Mouse (Mus musculus): ENCODE data around the gene Tex48. TPM values are rescaled to one million over a fixed set of nuclear protein-coding genes. Genes with fewer than 3 reads are reported as not detected.

The Tex48 gene
- polyA plus RNA-seq (2012; rRNA removed): not detected in 2 replicates

DNA sequence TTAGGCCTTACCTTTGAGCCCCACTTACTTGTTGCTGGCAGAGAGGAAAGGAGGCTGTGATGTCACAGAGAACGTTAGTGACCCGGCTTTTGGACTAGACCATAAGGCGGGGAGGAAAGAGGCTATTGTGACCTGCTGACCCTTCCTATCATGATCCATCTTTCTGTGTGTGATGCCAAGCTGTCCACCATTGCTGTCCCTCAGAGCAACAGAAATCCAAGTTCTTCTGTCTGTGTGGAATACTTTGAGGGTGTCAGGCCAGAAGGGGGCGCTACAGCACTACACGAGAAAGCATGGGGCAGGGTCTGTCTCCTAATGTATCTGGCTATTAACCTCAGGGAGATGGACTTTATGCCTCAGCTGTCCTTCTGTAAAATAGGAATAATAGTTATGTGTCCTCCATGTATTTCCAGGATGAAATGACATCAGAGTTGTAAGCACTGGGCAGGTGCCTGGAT, at the start of gene Tex48:
Gene Tex48 (minus strand): TSS at position 51 of the 458 bp plus-strand sequence.

DNA sequence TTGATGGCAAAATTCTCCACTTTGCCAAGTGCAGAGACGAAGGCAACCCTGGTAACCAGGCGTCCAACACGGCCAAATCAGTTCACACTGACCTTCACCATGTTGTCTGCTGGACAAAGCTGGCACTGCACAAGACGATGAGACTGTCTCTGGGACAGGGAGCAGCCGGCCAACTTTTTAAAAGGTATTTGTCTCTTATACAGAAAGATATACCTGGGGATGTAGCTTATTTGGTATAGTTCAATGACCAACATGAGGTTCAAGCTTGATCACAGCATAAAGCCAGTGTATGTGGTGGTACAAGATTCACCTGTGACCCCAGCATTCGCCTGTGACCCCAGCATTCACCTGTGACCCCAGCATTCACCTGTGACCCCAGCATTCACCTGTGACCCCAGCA, 41.1 kb upstream of the Tex48 start, which contains the start of gene Gm11214:
Gene Gm11214 (minus strand): TSS at position 101 of the 400 bp plus-strand sequence.

DNA sequence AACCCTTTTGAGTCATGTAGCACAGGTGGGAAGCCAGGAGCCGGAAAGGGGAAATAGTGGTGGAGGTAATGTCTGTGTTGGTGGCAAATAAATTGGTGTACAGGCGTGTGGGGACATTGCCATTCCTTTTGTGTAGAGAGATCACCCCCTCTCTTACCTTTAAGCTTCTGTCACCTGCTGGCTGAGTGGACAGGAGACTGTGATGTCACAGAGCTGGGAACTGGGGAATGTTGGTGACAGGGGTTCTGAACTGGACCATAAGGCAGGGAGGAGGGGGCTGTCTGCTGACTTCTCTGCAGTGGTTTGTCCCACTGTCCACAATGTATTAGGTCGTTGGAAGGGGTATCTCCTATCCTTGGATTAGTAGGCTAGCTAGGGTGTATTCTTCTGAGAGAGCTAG, 17.3 kb downstream of the Tex48 start, which contains the start of gene Gm11213:
Gene Gm11213 (minus strand): TSS at position 317 of the 400 bp plus-strand sequence.

DNA sequence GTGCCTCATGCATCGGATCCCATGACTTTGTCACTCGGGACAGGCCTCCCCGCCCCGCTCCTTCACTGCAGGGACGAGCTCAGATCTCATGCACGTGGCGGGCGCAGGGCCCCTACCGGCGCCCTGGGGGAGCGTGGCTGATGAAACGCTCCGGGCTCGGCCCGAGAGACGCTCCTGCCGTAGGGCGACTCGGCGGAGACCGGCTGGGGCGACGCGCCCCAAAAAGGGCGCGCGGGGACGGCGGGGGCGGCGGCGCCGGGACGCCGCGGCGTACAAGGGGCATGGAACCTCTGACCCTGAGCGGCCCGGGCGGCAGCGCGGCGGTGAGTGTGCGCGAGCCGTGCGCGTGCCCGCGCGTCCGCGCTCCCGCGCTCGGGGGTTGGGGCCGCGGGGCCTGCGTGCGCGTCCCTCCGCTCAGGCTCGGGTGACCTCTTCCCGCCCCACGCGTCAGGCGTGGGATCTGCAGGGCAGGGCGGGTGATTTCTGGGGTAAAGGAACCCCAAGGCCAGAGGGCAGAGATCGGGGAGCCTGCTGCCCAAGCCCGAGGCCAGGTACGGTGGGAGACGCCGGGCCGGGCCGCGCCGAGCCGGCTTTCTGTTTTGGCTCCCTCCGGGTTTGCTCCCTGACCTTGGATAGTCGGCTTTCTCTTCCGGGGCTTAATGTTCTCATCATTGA, 63.7 kb downstream of the Tex48 start, which contains the start of gene Tmem268:
Gene Tmem268 (plus strand): TSS at position 375 of the 675 bp plus-strand sequence.

Other genes starting within 250 kb of the Tex48 start
- gene Akna, start 219.1 kb downstream of the Tex48 start, polyA plus RNA-seq (2012; rRNA removed): 3.0 and 3.6 TPM in 2 replicates
- gene Whrn, start 126.4 kb downstream of the Tex48 start, polyA plus RNA-seq (2012; rRNA removed): 1.3 and 2.1 TPM in 2 replicates
- 87.5 and 90.9 TPM in 2 replicates for gene Atp6v1g1, start 77.7 kb downstream of the Tex48 start, polyA plus RNA-seq (2012; rRNA removed)
- 16.6 and 20.7 TPM in 2 replicates for gene Tmem268, start 63.6 kb downstream of the Tex48 start, polyA plus RNA-seq (2012; rRNA removed)
- not detected in 2 replicates for gene Gm11213, start 17.2 kb downstream of the Tex48 start, polyA plus RNA-seq (2012; rRNA removed)
- not detected in 2 replicates for gene Gm11214, start 41.0 kb upstream of the Tex48 start, polyA plus RNA-seq (2012; rRNA removed)
- gene Tnfsf15, start 122.7 kb upstream of the Tex48 start, polyA plus RNA-seq (2012; rRNA removed): 0.01 TPM in 2 replicates
- 0.02 TPM in 2 replicates for gene Tnfsf8, start 238.9 kb upstream of the Tex48 start, polyA plus RNA-seq (2012; rRNA removed)

All from liver, embryonic 18 days (tissue).